Mouse (Mus musculus) liver, postnatal 0 days (tissue): ENCODE measurements around the gene Olfr288. TPM values are rescaled to one million over a fixed set of nuclear protein-coding genes. Genes with fewer than 3 reads are reported as not detected.

Source experiments
- ATAC-seq: fragments of 200-750 bp; cut with Nextera tagmentation; 2 replicates; pipeline ENCODE4 v1.8.0; 2017; ENCODE audit warnings: mild to moderate bottlenecking, moderate library complexity
- DNase-seq: peaks from one replicate; pipeline ENCODE4 v3.0.0-alpha.2; 2016
- H3K27ac ChIP-seq: fragments of 300-500 bp; sonication (generic); 2 replicates; pipeline ENCODE4 v1.5.1; 2014; ENCODE audit warnings: antibody characterized with exemption, moderate library complexity, mild to moderate bottlenecking, low read depth
- H3K27me3 ChIP-seq: fragments of 300-500 bp; sonication (generic); 2 replicates; pipeline ENCODE4 v1.6.1; 2014; ENCODE audit warnings: low read length, control low read depth, mixed read lengths; ENCODE audit not compliant: insufficient read depth
- H3K36me3 ChIP-seq: fragments of 300-500 bp; sonication (generic); replicated peaks from 2 replicates; pipeline ENCODE4 v1.6.1; 2014; ENCODE audit warnings: mild to moderate bottlenecking, control low read depth, low read length, moderate library complexity, mixed read lengths; ENCODE audit not compliant: insufficient read depth
- H3K4me1 ChIP-seq: fragments of 300-500 bp; sonication (generic); 2 replicates; pipeline ENCODE4 v1.6.1; 2014; ENCODE audit warnings: antibody characterized with exemption, mild to moderate bottlenecking, control low read depth; ENCODE audit not compliant: insufficient read depth
- H3K4me2 ChIP-seq: fragments of 300-500 bp; sonication (generic); 2 replicates; pipeline ENCODE4 v1.6.1; 2014; ENCODE audit warnings: low read depth, mild to moderate bottlenecking, low read length, moderate library complexity, mixed read lengths
- H3K4me3 ChIP-seq: fragments of 300-500 bp; sonication (generic); 2 replicates; pipeline ENCODE4 v1.5.1; 2014; ENCODE audit warnings: low read depth, low read length
- H3K9ac ChIP-seq: fragments of 300-500 bp; sonication (generic); replicated peaks from 2 replicates; pipeline ENCODE4 v1.6.1; 2014; ENCODE audit warnings: mild to moderate bottlenecking, moderate library complexity
- H3K9me3 ChIP-seq: fragments of 300-500 bp; sonication (generic); 2 replicates; pipeline ENCODE4 v1.6.1; 2016; ENCODE audit warnings: mild to moderate bottlenecking, control low read depth, low read length, mixed read lengths
- CTCF ChIP-seq: sonication (generic); IDR thresholded peaks from 2 replicates; pipeline ENCODE4 v1.5.1; 2016; ENCODE audit warnings: antibody characterized with exemption, low read depth
- EP300 ChIP-seq: IDR thresholded peaks from 2 replicates; pipeline ENCODE4 v1.6.1; 2016; ENCODE audit warnings: antibody characterized with exemption, low read depth, mild to moderate bottlenecking
- WGBS: fragments of 180-500 bp; shearing (Covaris S2); extraction: QIAGEN DNeasy Blood & Tissue Kit; methylation state at CpG from one replicate; pipeline ENCODE4 v1.1.7; 2014; ENCODE audit not compliant: insufficient replicate concordance; 5-methylcytosine and 5-hydroxymethylcytosine counted together
- polyA plus RNA-seq: library from polyadenylated mRNA; unstranded; fragments of >200 nt; fragmentation: Nextera tagmentation; extraction: Ambion mirVana; gene quantifications from 2 replicates; pipeline ENCODE4 v1.2.1, GENCODE M21; 2015

The Olfr288 gene
- polyA plus RNA-seq, 1 experiment from 2014 or later = not detected

- H3K4me3 ChIP-seq = no peak overlapping the region
- no peaks in the 10 kb centered on the region for H3K4me1 ChIP-seq
- no peaks in the 10 kb centered on the region for H3K27me3 ChIP-seq
- WGBS = 40% methylated on average over 1 of the region's 1 CpGs
- TF ChIP-seq CTCF (no peak), EP300 (no peak)
- no peak for ATAC-seq
- H3K4me2 ChIP-seq = no peak overlapping the region
- H3K36me3 ChIP-seq = no peaks in the 10 kb centered on the region
- no peak overlapping the region for H3K9ac ChIP-seq
- no peaks in the 10 kb centered on the region for H3K9me3 ChIP-seq
- DNase-seq = no peak
- no peak overlapping the region for H3K27ac ChIP-seq
These were observed 38.1 kb downstream of the Olfr288 start for GRCm38 (mm10) chr15:98157253-98157652.

GRCm38 (mm10) chr15:98155944-98156343 lies 39.4 kb downstream of the Olfr288 start:
- H3K4me3 ChIP-seq = no peak overlapping the region
- 65% methylated on average over 4 of the region's 4 CpGs for WGBS
- ATAC-seq = no peak

GRCm38 (mm10) chr15:98155272-98155671 lies 40.1 kb downstream of the Olfr288 start:
- Histone ChIP-seq H3K4me1 (no peaks in the 10 kb centered on the region), H3K27me3 (no peaks in the 10 kb centered on the region), H3K9ac (no peak overlapping the region), H3K36me3 (no peaks in the 10 kb centered on the region), H3K27ac (no peak overlapping the region), H3K4me2 (no peak overlapping the region), H3K4me3 (no peak overlapping the region), H3K9me3 (no peaks in the 10 kb centered on the region)
- DNase-seq (no peak), ATAC-seq (no peak)
- WGBS = 93% methylated on average over 5 of the region's 5 CpGs
- TF ChIP-seq EP300 = no peak
- no peak for TF ChIP-seq CTCF

More at GRCm38 (mm10) chr15:98155944-98156343, 39.4 kb downstream of the Olfr288 start:
- no peak for DNase-seq
- H3K4me2 ChIP-seq = no peak overlapping the region
- no peaks in the 10 kb centered on the region for H3K9me3 ChIP-seq
- no peaks in the 10 kb centered on the region for H3K4me1 ChIP-seq
- H3K27me3 ChIP-seq = no peaks in the 10 kb centered on the region
- H3K36me3 ChIP-seq = no peaks in the 10 kb centered on the region
- TF ChIP-seq EP300 (no peak), CTCF (no peak)
- H3K9ac ChIP-seq = no peak overlapping the region
- H3K27ac ChIP-seq = no peak overlapping the region

DNA sequence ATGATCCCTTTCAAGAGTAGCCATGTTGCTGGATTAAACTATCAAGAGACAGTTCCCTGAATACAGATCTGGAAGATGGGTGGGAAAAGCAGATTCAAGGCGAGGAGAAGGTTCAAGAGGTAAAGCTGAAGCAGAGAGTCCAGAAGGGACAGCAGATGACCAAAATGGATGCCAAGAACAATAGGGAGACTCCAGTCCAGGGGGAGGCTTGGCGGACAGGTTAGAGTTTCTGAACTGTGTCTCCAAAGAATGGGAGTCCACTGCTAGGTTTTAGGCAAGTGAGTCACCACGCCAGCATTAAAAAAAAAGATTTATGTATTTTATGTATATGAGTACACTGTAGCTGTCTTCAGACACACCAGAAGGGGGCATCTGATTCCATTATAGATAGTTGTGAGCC lies 40.7 kb downstream of the Olfr288 start:
- H3K4me1 ChIP-seq = no peaks in the 10 kb centered on the region
- ATAC-seq (no peak), DNase-seq (no peak)
- TF ChIP-seq CTCF (no peak), EP300 (no peak)
- no peaks in the 10 kb centered on the region for H3K27me3 ChIP-seq
- H3K9ac ChIP-seq = no peak overlapping the region
- no peaks in the 10 kb centered on the region for H3K36me3 ChIP-seq
- H3K9me3 ChIP-seq = no peaks in the 10 kb centered on the region
- WGBS = 66% methylated on average over 3 of the region's 3 CpGs
- no peak overlapping the region for H3K4me2 ChIP-seq
- no peak overlapping the region for H3K4me3 ChIP-seq
- no peak overlapping the region for H3K27ac ChIP-seq

GRCm38 (mm10) chr15:98154146-98154545 lies 41.2 kb downstream of the Olfr288 start:
- H3K9ac ChIP-seq = no peak overlapping the region
- DNase-seq (no peak), ATAC-seq (no peak)
- WGBS = 51% methylated on average over 4 of the region's 4 CpGs
- no peaks in the 10 kb centered on the region for H3K27me3 ChIP-seq
- H3K36me3 ChIP-seq = no peaks in the 10 kb centered on the region
- no peak overlapping the region for H3K4me3 ChIP-seq
- TF ChIP-seq EP300 = no peak
- no peak for TF ChIP-seq CTCF
- no peak overlapping the region for H3K4me2 ChIP-seq
- no peaks in the 10 kb centered on the region for H3K9me3 ChIP-seq
- H3K4me1 ChIP-seq = no peaks in the 10 kb centered on the region
- no peak overlapping the region for H3K27ac ChIP-seq

DNA sequence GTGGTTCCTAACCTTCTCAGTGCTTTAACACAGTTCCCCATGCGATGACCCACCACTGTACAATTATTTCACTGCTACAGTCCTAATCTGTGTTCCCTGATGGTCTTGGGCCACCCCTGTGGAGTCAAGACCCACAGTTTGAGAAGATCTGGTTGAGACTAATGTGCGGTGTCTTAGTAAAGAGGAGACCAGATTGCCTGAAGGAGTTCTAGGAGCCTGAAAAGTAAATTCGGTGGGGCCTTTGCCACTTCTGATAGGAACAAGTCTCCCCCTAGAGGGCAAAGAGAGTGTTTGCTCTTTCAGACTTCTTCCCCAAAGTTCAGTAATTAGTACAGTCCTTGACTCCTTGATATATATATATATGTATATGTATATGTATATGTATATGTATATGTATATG lies 41.7 kb downstream of the Olfr288 start:
- ATAC-seq (no peak), DNase-seq (no peak)
- Histone ChIP-seq H3K9ac (no peak overlapping the region), H3K27ac (no peak overlapping the region), H3K4me3 (no peak overlapping the region), H3K4me1 (no peaks in the 10 kb centered on the region), H3K4me2 (no peak overlapping the region), H3K9me3 (no peaks in the 10 kb centered on the region), H3K36me3 (no peaks in the 10 kb centered on the region), H3K27me3 (no peaks in the 10 kb centered on the region)
- TF ChIP-seq CTCF (peak; percentile 74), EP300 (no peak)
- WGBS = 41% methylated on average over 3 of the region's 3 CpGs

DNA sequence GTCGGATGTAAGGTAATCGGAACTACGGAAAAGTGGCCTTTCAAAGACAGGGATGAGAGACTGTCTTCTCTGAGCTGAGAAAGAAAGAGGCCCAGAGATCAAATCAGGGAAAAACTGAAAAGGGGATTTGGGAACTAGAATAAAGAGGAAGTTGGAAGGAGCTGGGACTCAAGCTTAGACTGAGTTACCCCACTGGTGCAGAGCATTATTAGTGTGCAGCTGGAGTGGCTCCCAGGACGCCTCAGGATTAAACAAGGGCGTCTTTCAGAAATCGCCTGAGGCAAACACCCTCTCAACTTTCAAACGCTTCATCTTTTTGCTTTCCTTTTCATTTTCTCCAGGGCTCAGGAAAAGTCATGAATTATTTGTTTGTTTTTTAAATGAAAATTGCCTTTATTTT lies 42.4 kb downstream of the Olfr288 start:
- H3K4me3 ChIP-seq = no peak overlapping the region
- H3K27me3 ChIP-seq = no peaks in the 10 kb centered on the region
- WGBS = 74% methylated on average over 7 of the region's 7 CpGs
- no peak overlapping the region for H3K4me2 ChIP-seq
- no peaks in the 10 kb centered on the region for H3K36me3 ChIP-seq
- no peak for TF ChIP-seq CTCF
- no peak for TF ChIP-seq EP300
- no peaks in the 10 kb centered on the region for H3K4me1 ChIP-seq
- DNase-seq (no peak), ATAC-seq (no peak)
- H3K9me3 ChIP-seq = no peaks in the 10 kb centered on the region
- H3K27ac ChIP-seq = no peak overlapping the region
- no peak overlapping the region for H3K9ac ChIP-seq
